Comparison of ENCODE assay signal across 8 mouse cellular contexts in the genomic region with DNA sequence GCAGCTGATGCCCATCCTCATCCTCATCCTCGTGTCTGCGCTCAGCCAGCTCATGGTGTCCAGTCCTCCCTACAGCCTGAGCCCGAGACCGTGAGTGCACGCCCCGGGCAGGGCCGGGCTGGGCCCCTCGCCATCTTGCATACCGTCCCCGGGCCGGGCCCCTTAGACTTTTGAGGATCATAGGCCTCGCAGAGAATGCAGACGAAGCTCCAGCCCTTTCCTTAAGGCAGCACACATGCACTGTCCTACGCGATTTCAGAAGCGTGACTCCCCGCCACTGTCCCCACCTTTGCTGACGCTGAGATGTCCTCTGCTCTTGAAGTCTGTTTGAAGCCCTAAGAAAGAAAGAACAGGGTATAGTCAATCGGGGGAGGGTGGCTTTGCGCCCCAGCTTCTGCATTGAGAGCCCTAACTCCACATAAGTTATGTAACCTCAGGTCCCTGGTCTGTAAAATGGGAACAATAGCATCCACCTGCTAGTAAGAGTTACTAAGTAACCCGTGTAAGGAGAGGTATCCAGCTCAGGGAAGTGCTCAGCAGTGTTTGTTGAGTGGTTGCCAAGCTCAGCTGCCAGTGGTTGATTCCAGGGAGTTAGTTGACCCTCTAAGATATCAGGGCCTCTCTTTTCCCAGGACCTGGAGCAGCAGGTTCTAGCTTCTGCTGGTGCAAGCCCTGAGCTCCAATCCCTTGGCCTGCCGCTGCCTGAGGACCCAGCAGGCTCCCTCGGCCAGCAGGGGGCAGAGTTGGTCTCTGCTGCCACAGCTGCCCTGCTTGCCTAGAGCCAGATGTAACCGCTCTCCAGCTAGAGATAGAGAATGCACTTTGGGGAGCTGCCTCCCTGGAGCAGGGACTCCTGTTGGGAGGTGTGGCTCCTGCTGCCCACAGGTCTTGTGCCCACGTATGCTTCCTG. TPM values are rescaled to one million over a fixed set of nuclear protein-coding genes. Genes with fewer than 3 reads are reported as not detected.
DNase-seq lines count a peak whose midpoint lies in the region; ATAC-seq lines count a peak whose summit lies in the region.

No protein-coding gene starts in this region.

- DNase-seq in kidney, adult 18-20 months = peak; percentile 89
- peak; percentile 85 to 87 for DNase-seq in cerebellum, postnatal 10 days
- peak; percentile 90 for DNase-seq in liver
- DNase-seq in naive thymus-derived CD4-positive, alpha-beta T cell, adult 2 months (ENCODE audit: low read depth) = peak; percentile 94
- DNase-seq in spleen, postnatal 4 days (ENCODE audit: low spot score in 2 of 2) = peak; percentile 85 to 97

- no peak for ATAC-seq in kidney, embryonic 14.5 days (ENCODE audit: low FRiP score, low TSS enrichment)
- ATAC-seq in frontal cortex, adult (ENCODE audit: low TSS enrichment) = peak; percentile 25
- ATAC-seq in intestine, embryonic 15.5 days = 0 out of 2 replicates have a peak, but pooled peaks have one; percentile 13

- 83% methylated on average over 25 of the region's 25 CpGs for WGBS in kidney, embryonic 14.5 days
- 75% methylated on average over 25 of the region's 25 CpGs for WGBS in intestine, embryonic 15.5 days

- no peaks in the 10 kb centered on the region for H3K9me3 ChIP-seq in kidney, embryonic 14.5 days (ENCODE audit: control insufficient read depth, low read length)
- no peaks in the 10 kb centered on the region for H3K9me3 ChIP-seq in intestine, embryonic 15.5 days

- peaks cover 17% of the 10 kb centered on the region for H3K4me1 ChIP-seq in kidney, embryonic 14.5 days (ENCODE audit: control insufficient read depth, insufficient read depth, low read length)
- peaks cover 25% of the 10 kb centered on the region for H3K4me1 ChIP-seq in intestine, embryonic 15.5 days (replicated peaks)

- no peak overlapping the region for H3K4me3 ChIP-seq in kidney, embryonic 14.5 days (ENCODE audit: low read length)
- H3K4me3 ChIP-seq in intestine, embryonic 15.5 days (replicated peaks) = no peak overlapping the region

- H3K27ac ChIP-seq in kidney, embryonic 14.5 days (ENCODE audit: low read depth, low read length) = no peak overlapping the region
- 0 out of 2 replicates have a peak overlapping the region, but pooled peaks have one; percentile 6 for H3K27ac ChIP-seq in intestine, embryonic 15.5 days

- no peaks in the 10 kb centered on the region for H3K27me3 ChIP-seq in kidney, embryonic 14.5 days (ENCODE audit: control insufficient read depth, insufficient read depth, low read length)
- no peaks in the 10 kb centered on the region for H3K27me3 ChIP-seq in intestine, embryonic 15.5 days (replicated peaks)

- no peak overlapping the region for H3K4me2 ChIP-seq in kidney, embryonic 14.5 days (replicated peaks; ENCODE audit: low read depth, low read length)
- no peak overlapping the region for H3K4me2 ChIP-seq in intestine, embryonic 15.5 days (replicated peaks)

- no peak overlapping the region for H3K9ac ChIP-seq in kidney, embryonic 14.5 days (ENCODE audit: low read depth, low read length)
- no peak overlapping the region for H3K9ac ChIP-seq in intestine, embryonic 15.5 days

- peaks cover 76% of the 10 kb centered on the region for H3K36me3 ChIP-seq in kidney, embryonic 14.5 days (ENCODE audit: control insufficient read depth, insufficient read depth, low read length)
- peaks cover 50% of the 10 kb centered on the region for H3K36me3 ChIP-seq in intestine, embryonic 15.5 days

RNA-seq across cellular contexts. Expression of gene Dnajb12, which starts 15.2 kb away (rescaled TPM):
- polyA plus RNA-seq in kidney, embryonic 14.5 days (2014; fragmentation: Nextera tagmentation; extraction: Ambion mirVana) = 24.6 and 36.0 TPM in 2 replicates
- 24.5 and 25.2 TPM in 2 replicates for polyA plus RNA-seq in intestine, embryonic 15.5 days (2015; fragmentation: Nextera tagmentation; extraction: Ambion mirVana)

RNA-seq across cellular contexts. Expression of gene Ddit4, which starts 57.1 kb away (rescaled TPM):
- polyA plus RNA-seq in kidney, embryonic 14.5 days (2014; fragmentation: Nextera tagmentation; extraction: Ambion mirVana) = 1.8 and 2.9 TPM in 2 replicates
- 35.4 and 35.7 TPM in 2 replicates for polyA plus RNA-seq in intestine, embryonic 15.5 days (2015; fragmentation: Nextera tagmentation; extraction: Ambion mirVana)
